Mouse (Mus musculus): ENCODE data around the gene Fubp1.
A peak's percentile ranks its signal among the peaks of the same experiment; 100 is the strongest.

The Fubp1 gene

DNA sequence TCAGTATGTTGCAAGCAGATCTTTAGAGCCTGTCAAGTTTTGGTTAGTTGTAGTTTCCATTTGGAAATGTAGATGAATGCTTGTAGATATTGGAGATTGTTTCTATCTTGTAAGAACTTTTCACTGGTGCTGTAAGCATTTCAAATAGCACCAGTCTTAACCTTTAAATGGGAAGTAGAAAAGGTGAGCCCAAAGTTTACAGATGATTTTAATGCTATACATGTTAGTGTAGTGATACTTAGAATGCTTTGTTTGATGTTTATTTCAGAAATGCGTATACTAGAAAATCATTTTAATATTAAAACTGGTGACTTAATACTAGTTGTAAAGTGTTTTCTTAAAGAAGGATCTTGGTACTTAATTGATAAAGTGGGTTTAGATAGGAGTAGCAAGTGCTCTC is 25.6 kb downstream of the Fubp1 start:
- DNase-seq (ENCODE audit: low spot score in 2 of 2): no peak

DNA sequence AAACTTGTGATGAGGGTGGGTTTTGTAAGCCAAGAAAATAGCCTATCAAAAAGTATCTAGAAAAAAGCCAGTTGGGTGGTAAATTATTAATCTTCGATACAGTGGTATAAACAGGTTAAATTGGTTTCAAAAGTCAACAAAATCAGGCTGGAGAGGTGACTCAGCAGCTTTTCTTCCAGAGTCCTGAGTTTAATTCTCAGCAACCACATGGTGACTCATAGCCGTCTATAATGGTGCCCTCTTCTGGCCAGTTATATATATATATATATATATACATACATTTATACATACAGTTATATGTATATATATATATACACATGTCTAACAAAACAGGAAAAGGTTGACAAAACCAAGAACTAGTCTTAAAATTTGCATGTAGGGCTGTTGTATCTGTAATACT is 28.6 kb downstream of the Fubp1 start:
- no peak for DNase-seq (ENCODE audit: low spot score in 2 of 2)

DNA sequence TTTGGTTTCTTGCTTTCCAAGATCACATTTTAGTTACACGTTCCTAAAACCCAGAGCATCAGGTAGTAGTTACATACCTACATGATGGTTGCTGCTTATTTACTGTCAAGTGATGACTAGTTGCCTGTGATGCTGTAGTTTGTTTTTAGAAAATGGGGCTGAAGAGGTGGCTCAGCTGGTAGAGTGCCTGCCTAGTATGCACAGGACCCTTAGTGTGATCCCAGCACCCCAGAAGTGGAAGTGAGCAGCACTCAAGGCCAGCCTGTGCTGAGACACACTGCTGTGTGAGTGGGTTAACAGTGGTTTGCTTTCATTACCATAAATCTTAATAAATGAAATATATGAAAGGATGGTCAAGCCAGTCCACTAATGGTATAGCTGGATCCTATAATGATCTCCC is 29.4 kb downstream of the Fubp1 start:
- no peak for DNase-seq (ENCODE audit: low spot score in 2 of 2)

DNA sequence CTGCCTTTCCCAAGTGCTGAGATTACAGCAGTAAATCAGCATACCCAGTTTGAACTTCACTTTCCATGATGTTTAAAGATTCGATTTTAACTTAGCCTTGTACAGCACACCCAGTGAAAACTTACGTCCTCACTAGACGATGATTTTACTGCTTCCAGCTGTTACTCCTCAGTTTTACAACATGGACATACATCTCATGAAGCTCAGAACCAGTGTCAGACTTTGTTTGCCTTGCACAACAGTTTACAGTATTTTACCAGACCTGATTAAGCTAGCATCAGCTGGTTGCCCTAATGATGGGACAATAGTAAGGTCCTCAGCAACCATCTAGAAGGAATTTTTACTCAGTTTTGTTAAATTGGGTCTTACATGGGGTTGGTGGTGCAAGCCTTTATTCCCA is 30.9 kb downstream of the Fubp1 start:
- no peak for DNase-seq (ENCODE audit: low spot score in 2 of 2)

DNA sequence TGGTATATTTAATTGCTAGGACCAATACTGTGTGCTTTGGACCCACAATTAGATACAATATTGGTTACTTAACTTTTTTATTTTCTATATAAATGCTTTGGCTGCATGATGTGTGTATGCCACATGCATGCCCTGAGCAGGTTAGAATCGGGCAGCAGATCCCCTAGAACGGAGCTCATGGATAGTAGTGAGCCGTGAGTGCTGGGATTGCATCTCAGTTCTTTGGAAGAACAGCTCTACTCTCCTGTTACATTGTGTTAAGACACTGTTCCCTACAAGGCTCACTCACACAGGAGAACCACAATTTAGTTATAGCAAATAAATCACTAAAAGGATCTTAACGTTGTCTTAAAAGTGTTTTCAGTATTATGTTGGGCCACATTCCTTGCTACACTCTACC is 33.1 kb downstream of the Fubp1 start:
- DNase-seq (ENCODE audit: low spot score in 2 of 2): no peak

DNA sequence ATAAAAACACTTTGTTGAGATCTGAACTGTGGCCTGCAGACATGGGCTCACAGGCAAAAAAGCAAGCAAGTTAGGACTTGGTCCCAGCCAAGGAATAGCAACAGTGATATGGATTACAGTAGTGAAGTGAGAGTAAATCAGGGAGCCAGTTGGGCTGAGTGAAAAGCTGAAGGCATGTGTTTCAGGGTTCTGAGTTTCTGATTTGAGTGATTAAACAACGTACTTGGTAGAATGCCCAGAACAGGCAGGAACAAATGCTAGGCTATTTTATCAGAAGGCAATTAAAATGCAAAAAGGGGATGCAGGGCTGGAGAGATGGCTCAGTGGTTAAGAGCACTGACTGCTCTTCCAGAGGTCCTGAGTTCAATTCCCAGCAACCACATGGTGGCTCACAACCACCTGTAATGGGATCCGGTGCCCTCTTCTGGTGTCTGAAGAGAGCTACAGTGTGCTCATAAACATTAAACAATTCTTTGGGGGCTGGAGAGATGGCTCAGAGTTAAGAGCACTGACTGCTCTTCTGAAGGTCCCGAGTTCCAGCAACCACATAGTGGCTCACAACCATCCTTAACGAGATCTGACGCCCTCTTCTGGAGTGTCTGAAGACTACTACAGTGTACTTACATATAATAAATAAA is 35.2 kb downstream of the Fubp1 start:
- no peak for DNase-seq (ENCODE audit: low spot score in 2 of 2)

DNA sequence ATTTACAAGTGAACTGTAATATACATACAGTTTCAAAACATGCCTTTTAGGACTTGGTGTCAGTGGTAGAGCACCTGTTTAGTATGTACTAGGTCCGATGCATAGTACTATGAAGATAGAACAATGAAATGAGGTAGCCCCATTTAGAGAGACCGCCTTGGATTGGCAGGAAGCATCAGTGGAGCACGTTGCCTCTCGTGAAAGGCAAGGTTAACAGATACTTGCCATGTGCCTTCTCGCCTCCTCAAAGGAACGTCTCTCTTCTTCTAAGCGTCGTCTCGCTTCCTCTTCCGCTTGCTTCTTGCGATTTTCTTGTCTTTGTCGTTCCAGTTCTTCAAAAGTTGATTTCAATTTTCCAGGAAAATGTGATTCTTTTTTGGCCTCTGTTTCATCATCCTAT is 37.5 kb downstream of the Fubp1 start:
- no peak for DNase-seq (ENCODE audit: low spot score in 2 of 2)

DNA sequence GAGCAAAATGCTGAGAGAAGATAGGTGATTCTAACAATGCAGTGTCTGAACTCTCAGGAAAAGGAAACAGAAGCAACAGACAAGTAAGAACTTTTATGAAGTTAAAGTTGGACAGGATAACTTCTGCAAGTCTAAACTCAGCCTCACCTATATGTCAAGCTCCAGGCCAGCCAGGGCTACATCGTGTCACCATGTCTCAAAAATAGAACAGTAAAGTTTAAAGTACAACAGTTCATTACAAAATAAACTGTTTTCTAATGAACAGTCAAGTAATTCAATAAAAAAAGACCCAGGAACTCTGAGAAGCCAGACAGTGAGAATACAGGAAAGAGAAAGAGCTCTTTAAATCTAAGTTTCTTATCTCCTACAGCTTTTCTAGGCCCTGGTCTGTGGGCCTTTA is 40.3 kb downstream of the Fubp1 start:
- DNase-seq (ENCODE audit: low spot score in 2 of 2): no peak

DNA sequence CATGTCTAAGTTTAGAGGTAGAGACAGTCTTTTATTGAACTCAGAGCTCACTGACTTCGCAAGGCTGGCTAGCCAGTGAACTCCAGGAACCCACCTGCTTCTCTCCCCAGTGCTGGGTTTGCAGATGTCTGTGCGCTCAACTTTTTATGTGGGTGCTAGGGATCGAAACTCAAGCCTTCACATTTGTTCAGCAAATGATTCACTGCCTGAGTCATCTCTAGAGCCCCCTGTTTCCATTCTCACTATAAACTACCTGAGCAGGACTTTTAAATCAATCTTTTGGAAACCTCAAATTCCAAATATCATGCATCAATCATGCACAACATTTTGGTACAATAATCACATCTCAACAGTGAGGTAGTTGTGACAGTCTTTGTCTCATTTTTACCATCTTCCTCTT is 47.3 kb downstream of the Fubp1 start:
- no peak for DNase-seq (ENCODE audit: low spot score in 2 of 2)

DNA sequence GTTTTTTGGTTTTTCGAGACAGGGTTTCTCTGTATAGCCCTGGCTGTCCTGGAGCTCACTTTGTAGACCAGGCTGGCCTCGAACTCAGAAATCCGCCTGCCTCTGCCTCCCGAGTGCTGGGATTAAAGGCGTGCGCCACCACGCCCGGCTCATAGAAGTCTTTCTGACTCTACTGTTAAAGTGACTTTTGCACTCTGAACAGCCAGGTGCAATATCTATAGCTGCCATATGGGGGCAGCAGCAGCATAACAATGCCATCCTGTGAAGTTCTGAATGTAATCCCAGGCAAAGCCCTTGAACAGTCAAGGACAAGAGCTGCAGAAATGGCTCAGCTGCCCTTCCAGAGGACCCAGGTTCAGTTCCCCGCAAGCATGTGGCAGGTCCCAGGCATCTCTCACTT is 49.2 kb downstream of the Fubp1 start:
- peak; percentile 81 to 83 for DNase-seq (ENCODE audit: low spot score in 2 of 2)

DNA sequence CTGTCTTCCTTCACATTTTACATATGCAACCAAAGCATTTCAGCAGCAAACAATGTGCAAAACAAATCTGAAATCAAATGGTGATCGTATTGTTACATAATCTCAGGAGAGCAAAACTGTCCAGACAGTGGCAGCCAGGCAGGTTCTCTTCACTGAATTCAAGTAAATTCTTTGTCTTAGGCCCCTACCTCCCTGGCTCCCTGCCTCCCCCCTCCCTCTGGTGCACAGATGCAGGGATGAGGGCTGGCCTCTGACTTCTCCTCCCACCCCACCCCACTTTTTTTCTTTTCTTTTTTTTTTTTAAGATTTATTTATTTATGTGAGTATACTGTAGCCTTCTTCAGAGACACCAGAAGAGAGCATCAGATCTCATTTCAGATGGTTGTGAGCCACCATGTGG is 50.1 kb downstream of the Fubp1 start:
- DNase-seq (ENCODE audit: low spot score in 2 of 2): no peak

DNA sequence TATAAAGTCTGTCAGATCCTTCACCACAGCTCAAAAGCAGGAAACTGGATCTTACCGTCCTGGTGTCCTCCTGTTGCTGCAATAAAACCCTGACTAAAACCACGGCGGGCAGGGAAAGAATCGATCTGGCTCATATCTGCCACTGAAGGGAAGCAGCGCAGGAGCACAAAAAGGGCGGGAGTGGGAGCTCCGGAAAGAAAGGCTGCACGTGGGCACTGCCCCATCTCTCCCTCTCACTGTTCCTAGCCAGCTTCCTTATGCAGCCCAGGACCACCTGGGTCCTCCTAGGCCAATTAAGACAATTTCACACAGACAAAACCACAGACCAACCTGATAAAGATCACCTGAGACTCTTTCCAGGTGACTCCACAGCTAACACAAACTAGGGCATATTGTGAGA is 51.2 kb downstream of the Fubp1 start:
- DNase-seq (ENCODE audit: low spot score in 2 of 2): no peak

DNA sequence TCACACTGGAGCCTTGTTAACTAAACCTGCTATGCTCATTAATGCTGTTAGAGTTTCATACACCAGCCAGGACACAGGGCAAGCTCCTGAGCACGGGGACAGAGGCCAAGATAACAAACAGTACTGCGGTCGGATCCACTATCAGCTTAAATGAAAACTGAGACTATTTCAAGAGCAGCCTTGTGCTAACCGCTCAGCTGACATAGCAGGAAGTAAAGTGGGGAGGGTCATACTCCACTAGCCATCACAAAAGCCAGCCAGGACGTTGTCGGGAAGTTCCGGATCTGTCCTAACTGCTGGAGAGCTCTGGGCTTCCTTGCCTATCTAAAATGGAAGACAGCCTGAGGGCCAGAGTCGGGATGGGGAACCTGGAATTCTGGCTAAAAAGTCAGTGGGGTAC is 51.7 kb downstream of the Fubp1 start:
- DNase-seq (ENCODE audit: low spot score in 2 of 2): no peak

DNA sequence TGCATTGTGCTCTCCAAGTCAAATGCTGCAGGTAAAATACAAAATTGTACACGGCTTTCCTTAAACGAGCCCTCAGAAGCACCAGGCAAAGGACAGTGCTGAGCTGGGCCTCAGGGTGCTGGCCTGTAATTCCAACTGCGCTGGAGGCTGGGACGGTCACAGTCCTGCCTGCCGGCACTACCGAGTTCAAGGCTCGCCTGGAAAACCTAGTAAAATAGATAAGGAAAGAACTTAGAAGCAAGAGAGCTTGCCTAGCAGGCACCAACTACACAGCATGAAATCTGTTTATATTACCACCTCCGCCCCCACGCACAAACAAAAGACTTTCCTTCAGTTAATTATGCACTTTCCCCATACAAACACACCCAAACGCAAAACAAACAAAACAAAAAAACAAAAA is 54.2 kb downstream of the Fubp1 start:
- no peak for DNase-seq (ENCODE audit: low spot score in 2 of 2)

DNA sequence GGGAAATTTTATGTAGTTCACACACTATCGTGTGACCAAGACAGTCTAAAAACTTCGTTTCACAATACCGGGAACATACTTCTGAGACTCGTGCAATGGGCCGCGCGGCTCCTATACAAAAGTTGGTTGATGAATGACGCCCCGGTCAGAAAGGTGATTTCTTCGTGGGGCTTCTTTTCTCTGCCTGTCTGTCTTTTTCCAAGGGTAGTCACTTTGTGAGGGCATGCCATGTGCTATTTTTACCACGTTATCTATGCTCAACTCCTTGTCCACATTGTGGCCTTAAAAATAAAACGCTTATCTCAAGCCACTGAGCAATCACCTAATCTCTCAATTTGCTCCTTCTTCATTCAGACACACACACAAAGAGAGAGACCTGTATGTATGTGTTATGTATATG is 54.6 kb downstream of the Fubp1 start:
- DNase-seq (ENCODE audit: low spot score in 2 of 2): no peak

DNA sequence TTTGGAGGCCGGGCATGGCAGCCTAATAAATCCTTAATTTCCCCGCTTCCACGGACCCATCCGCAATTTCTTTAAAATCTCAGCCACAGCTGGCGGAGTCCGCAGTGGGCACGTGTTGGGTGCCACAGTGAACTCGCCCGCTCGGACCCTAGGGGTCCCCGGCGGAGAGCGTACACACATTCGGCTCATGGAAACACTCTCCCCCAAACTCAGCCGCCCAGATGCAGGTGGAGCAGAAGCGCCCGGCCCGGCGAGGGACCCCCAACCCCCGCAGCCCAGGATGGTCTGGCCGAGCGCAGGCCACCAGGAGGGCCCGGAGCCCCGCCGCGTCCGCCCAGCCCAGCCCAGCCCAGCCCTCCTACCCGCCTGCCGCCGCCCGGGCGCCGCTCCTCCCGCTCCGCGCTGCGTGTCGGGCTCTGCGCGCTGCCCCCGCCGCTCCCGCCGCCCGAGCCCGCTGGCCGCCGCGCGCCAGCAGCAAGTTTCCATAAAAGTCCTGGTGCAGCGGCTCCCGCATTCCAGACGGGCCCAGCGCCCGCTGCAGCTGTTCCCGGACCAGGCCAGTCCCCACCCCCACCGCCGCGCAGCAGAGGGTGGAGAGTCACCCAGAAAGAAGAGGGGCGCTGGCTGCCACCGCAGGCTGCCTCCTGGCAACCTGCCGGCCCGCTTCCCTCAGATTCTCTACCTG is 55.3 kb downstream of the Fubp1 start:
- DNase-seq (ENCODE audit: low spot score in 2 of 2): peak; percentile 23 to 38

DNA sequence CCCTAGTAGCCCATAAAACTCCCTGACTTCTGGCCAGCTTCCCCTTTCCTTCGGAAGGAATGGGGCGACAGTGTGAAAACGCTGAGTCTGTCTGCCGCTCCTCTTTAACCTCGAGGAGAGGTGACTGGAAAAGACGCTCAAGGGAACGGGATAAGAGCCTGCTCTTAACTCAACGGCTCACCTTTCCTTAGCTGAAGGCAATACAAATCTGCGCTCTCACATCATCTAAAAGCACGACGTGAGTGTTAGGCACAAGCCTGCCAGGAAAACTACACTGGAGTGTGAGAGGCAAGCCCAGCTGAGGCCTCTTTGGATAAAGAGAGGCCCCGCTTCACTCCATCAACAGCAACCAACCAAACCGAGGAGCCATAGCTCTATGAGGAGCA is 55.8 kb downstream of the Fubp1 start, which contains the start of gene Nexn:
TSS of gene Nexn (minus strand) at position 315 of the 386 bp plus-strand sequence.
- DNase-seq (ENCODE audit: low spot score in 2 of 2): no peak

DNA sequence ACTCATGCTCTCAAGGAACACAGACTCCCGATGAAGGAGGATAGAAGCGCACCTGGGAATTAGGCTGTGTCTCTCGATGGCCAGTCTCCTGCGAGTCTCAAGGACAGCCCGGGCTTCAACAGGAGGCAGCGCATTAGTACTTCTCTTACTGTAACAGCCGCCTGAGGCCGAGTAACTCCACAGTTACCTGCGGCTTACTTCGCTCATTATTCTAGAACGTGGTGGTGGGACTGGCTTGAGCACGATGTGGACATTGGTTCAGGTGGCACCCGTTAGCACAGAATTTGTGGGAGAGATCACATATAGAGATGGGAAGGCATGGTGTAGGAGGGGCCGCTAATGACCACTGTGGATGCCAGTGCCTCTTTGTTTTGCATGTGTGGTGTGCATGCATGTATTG is 57.9 kb downstream of the Fubp1 start:
- DNase-seq (ENCODE audit: low spot score in 2 of 2): no peak

DNA sequence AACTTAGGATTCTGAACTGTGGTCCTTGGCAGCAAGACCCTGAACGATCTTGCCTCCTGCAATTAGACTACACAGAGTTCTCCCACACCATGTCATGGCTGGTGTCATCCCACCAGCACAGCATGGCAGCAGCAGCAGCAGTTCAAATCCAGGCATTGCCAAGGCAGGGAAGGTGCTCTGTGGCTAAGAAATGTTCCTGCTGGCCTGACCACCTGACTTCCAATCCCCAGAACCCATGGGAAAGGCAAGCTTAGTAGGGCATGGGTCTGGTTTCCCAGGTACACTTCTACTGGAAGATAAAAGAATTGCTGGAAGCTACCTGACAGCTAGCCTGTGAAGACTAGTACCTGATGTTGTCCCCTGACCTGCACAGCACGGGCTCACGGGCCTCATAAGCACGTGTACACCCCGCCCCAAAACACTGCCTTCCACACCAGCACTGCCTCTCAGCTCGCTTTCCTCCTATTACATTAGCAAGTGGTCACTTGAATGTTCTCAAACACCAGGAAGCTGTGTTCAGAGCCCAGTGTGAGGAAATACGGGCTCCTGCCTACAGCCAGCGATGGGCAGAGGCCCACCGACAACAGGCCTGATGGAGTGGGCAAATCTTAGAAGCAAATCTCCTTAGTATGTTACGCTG is 61.0 kb downstream of the Fubp1 start:
- DNase-seq (ENCODE audit: low spot score in 2 of 2): no peak

DNA sequence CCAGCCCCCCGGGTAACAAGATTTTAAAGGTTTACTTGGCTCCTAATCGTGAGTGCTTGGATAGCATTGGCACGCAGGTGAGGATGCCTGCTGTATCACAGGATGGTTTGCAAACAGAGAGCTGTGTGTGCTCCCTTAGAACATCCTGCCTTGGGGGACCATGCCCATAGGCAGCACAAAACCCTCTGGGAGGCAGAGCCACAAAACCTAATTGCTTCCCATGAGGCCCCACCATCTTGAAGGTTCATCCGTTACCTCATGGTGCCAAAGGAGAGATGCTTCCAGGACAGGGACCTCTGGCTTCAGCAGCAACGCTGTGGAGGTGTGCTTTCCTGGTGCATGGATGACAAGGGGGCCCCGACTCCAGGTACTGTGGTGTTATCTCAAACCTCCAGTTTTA is 61.7 kb downstream of the Fubp1 start:
- DNase-seq (ENCODE audit: low spot score in 2 of 2): no peak

DNA sequence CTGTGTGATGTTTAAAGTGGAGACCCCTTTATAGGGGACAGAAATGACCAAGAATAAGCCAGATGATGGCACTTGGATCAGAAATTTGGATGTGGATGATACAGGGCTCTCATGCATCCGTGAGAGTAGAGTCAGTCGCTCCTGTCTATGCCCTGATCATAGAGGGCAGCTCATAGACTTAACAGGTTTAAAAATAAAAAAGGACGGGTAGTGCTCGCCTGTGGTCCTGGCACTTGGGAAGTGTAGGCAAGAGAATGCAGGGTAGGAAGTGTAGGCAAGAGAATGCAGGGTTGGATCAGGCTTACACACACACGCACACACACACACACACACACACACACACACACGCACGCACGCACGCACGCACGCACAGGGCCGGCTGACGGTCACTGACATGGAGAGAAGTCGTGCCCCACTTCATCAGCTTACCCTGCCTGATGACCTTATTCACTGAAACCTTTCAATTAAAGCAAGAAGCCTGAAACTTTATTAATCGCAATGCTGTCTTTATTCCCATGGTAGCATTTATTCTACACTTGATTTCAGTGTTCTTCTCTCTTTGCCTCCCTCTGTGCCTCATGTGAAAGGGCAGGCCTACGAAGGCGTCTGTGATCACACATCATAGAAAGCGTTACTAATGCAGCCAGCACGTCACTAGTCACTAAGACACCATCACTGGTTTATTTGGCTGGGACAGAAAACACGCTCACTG is 62.9 kb downstream of the Fubp1 start:
- DNase-seq (ENCODE audit: low spot score in 2 of 2): no peak

DNA sequence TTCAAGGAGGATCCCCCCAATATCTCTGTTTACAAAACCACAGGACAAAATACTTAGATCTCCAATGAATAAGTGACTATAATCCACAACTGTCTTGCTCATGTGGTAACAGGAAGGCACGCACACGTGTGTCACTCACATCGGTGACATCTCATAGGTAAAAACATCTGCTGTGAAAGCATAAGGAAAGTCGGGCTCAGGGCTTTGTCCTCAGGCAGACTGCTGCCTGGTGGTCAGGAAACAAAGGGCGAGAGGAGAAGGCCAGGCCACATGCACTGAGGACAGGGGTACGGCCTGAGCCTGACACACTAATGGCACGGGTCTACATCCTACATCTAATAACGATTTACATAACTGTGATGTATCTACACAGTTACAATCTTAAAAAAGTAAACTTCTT is 64.8 kb downstream of the Fubp1 start:
- no peak for DNase-seq (ENCODE audit: low spot score in 2 of 2)

DNA sequence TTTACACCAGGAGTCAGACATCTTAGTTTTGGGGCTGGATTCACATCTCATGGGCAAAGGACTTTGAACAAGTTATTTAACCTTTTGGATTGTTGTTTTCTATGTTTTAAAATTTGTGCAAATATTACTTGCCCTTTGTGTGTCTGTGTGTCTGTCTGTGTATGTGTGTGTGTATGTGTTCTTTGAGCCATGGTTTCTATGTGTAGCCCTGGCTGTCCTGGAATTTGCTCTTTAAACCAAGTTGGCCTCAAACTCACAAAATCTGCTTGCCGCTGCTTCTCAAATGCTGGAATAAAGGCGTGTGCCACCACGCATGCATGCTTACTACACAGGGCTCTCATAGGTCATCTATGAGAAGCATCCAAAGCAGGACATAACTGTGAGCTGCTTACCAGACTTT is 66.7 kb downstream of the Fubp1 start:
- no peak for DNase-seq (ENCODE audit: low spot score in 2 of 2)

Measured in right cerebral cortex, adult 2 months (tissue).